Mouse (Mus musculus): Measurements from ENCODE around the gene Abtb2. TPM values are rescaled to one million over a fixed set of nuclear protein-coding genes. Genes with fewer than 3 reads are reported as not detected.
A peak's percentile ranks its signal among the peaks of the same experiment; 100 is the strongest.

The Abtb2 gene
- polyA plus RNA-seq, 1 experiment = 4.4 TPM

DNA sequence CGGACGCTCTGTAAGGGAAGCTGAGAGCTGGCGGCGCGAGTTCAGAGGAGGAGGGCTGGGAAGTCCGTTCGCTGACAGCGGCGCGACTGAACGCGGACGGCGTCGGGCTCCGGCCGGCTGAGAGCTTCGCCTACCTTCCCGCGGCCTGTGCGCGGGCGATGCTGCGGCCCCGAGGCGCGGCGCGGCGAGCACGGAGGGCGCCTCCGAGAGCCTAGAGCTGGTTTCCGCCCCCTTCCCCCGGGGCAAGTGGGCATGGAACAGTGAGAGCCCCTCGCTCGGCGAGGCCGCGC is 258 bp downstream of the Abtb2 start:
- peak overlapping the region; percentile 68 for H3K27ac ChIP-seq (ENCODE audit: insufficient read depth, low read length)
- peak overlapping the region; percentile 76 for H3K4me3 ChIP-seq (ENCODE audit: insufficient read depth, low read length)
- peaks cover 12% of the 10 kb centered on the region for H3K4me1 ChIP-seq (ENCODE audit: control insufficient read depth, insufficient read depth, low read length)
- no peak for TF ChIP-seq POLR2A (IDR thresholded peaks at IDR 0.05; ENCODE audit: low read depth, low read length)
- TF ChIP-seq CTCF (IDR thresholded peaks at IDR 0.05; ENCODE audit: borderline replicate concordance, insufficient read depth, low read length) = no peak

DNA sequence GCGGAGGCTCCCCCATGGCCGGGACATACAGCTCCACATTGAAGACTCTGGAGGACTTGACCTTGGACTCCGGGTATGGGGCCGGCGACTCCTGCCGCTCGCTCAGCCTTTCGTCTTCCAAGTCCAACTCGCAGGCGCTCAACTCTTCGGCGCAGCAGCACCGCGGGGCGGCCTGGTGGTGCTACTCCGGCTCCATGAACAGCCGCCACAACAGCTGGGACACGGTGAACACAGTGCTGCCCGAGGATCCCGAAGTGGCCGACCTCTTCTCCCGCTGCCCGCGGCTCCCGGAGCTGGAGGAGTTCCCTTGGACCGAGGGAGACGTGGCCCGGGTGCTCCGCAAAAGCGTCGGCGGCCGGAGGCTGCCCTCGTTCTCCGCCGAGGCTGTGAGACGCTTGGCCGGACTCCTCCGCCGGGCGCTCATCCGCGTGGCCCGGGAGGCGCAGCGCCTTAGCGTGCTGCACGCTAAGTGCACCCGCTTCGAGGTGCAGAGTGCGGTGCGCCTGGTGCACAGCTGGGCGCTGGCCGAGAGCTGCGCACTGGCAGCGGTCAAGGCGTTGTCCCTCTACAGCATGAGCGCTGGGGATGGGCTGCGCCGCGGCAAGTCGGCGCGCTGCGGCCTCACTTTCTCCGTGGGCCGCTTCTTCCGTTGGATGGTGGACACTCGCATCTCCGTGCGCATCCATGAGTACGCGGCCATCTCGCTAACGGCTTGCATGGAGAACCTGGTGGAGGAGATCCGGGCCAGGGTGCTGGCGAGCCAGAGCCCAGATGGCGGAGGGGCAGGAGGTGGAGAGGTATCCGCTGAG is 807 bp downstream of the Abtb2 start:
- H3K27ac ChIP-seq (ENCODE audit: insufficient read depth, low read length) = peak overlapping the region; percentile 68
- peaks cover 12% of the 10 kb centered on the region for H3K4me1 ChIP-seq (ENCODE audit: control insufficient read depth, insufficient read depth, low read length)
- H3K4me3 ChIP-seq (ENCODE audit: insufficient read depth, low read length) = peak overlapping the region; percentile 76
- TF ChIP-seq POLR2A (IDR thresholded peaks at IDR 0.05; ENCODE audit: low read depth, low read length) (no peak), CTCF (IDR thresholded peaks at IDR 0.05; ENCODE audit: borderline replicate concordance, insufficient read depth, low read length) (no peak)

DNA sequence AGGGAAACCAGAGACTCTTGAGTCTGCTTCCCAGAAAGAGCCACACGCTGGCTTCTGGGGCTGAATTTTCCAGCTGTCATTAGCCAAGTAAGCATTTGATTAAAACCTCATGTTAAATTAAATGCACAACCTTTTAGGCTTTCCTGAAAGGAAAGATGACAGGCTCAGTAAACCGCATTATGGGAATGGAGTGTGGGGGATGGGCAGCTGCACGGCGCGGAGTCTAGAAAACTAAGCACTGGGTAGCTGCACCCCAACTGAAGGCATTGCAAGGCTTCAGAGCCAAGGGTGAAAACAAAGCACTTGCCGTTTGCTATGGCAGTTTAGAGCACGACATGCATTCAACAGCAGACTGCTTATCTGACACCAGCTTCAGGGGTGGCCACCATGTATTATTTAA is 2.1 kb downstream of the Abtb2 start:
- Histone ChIP-seq H3K4me1 (ENCODE audit: control insufficient read depth, insufficient read depth, low read length) (peaks cover 12% of the 10 kb centered on the region), H3K4me3 (ENCODE audit: insufficient read depth, low read length) (peak overlapping the region; percentile 76), H3K27ac (ENCODE audit: insufficient read depth, low read length) (no peak overlapping the region)
- TF ChIP-seq CTCF (IDR thresholded peaks at IDR 0.05; ENCODE audit: borderline replicate concordance, insufficient read depth, low read length) = no peak
- no peak for TF ChIP-seq POLR2A (IDR thresholded peaks at IDR 0.05; ENCODE audit: low read depth, low read length)

DNA sequence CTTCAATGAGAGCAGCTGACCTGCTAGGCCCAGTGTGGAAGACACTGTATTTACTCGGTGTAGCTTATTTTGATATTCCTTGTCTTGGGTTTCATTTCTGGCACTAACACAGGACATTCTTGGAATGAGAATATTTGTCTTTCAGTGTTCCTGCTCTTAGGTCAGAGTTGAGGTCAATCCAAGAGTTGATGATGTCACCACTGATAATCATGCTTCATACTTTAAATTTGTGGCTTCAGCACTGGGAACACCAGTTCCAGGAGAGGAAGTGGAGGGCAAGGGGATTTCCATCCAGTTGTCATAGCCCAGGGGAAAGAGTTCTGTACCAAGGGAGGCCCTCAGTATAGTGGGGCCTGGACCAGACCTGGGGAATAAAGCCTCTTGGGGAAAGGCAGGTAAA is 3.6 kb downstream of the Abtb2 start:
- Histone ChIP-seq H3K27ac (ENCODE audit: insufficient read depth, low read length) (no peak overlapping the region), H3K4me3 (ENCODE audit: insufficient read depth, low read length) (no peak overlapping the region), H3K4me1 (ENCODE audit: control insufficient read depth, insufficient read depth, low read length) (peaks cover 12% of the 10 kb centered on the region)
- TF ChIP-seq CTCF (IDR thresholded peaks at IDR 0.05; ENCODE audit: borderline replicate concordance, insufficient read depth, low read length) = no peak
- TF ChIP-seq POLR2A (IDR thresholded peaks at IDR 0.05; ENCODE audit: low read depth, low read length) = no peak

DNA sequence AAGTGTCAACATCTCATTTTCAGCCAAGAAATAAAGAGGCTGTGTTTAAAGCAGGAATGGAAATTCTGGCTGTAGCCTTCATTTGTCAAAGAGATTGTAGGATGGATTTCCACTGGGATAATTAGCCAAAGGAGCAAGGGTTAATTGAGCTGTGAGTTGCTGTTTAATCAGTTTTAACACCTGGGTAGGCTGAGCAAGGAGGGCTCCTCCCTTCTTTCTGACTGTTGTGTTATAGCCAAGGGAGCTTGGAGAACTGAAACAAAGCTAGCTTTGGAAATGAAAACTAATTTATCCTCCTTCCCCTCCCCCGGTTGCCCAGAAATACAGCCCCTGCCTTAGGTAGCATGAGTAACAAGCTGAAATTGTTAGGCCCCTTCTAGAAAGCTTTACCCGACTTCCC is 6.2 kb downstream of the Abtb2 start:
- no peak for TF ChIP-seq CTCF (IDR thresholded peaks at IDR 0.05; ENCODE audit: borderline replicate concordance, insufficient read depth, low read length)
- no peak for TF ChIP-seq POLR2A (IDR thresholded peaks at IDR 0.05; ENCODE audit: low read depth, low read length)
- Histone ChIP-seq H3K4me3 (ENCODE audit: insufficient read depth, low read length) (no peak overlapping the region), H3K4me1 (ENCODE audit: control insufficient read depth, insufficient read depth, low read length) (peaks cover 9% of the 10 kb centered on the region), H3K27ac (ENCODE audit: insufficient read depth, low read length) (no peak overlapping the region)

DNA sequence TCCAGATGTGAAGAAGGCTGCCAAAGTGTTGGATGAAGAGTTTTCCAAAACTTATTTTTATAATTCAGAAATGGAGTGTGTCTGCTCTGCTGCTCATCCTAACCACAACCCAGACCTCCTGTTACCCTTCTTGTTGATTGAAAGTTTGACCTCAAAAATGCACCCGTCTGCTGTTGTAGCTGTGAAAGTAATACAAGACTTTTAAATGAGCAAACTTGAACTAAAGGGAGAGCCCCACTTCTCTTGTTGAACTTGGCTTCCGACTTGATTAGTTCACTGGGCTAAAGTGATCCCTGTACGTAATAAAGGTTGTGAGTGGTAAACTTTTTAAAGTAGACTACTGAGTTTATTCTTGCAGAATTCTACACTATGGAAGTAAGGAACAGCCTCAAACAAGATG is 10.3 kb downstream of the Abtb2 start:
- TF ChIP-seq POLR2A (IDR thresholded peaks at IDR 0.05; ENCODE audit: low read depth, low read length) (no peak), CTCF (IDR thresholded peaks at IDR 0.05; ENCODE audit: borderline replicate concordance, insufficient read depth, low read length) (no peak)
- no peak overlapping the region for H3K4me3 ChIP-seq (ENCODE audit: insufficient read depth, low read length)
- H3K4me1 ChIP-seq (ENCODE audit: control insufficient read depth, insufficient read depth, low read length) = peaks cover 2% of the 10 kb centered on the region; the same call in 1 of the 2 replicates
- no peak overlapping the region for H3K27ac ChIP-seq (ENCODE audit: insufficient read depth, low read length)

DNA sequence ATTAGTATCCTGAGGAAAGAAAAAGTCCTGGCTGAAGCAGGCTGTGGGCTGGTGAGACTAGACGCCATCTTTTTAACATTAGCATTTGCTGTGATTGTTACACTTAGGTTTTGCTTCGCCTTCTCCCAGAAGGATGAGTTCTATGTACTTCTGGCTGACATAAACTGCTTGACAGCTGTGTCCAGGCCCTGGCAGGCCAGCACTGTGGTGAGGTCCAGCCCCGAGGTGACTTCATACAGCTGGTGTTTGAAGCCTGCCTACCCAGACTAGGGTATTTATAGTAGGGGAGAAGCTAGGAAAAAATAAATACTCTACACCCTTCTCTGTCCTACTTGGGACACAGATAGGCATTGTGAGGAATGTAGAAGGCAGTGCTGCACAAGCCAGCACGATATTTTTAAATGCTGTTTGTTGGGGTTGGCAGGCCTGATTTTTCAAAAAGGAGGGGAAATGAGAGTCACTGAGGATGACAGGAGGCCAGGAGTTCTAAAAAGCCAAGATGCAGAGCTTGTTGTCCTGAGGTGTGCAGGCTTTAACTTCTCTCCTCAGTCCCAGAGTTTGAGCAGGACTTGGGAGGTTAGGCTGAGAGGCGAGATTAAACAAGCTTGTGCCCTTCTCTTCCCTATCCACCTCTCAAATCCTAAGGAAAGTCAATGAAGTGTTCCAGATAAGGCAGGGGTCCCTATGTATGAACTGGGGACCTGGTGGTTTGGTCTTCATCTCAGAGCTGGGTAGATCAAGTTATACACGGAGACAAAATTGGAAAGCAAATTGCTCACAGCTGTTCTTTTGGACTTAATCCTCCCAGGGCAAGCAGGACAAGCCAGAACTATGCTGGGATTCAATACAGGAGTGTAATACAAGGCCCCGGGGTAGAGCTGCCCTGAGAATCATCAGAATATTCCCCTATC is 11.9 kb downstream of the Abtb2 start:
- TF ChIP-seq CTCF (IDR thresholded peaks at IDR 0.05; ENCODE audit: borderline replicate concordance, insufficient read depth, low read length) (no peak), POLR2A (IDR thresholded peaks at IDR 0.05; ENCODE audit: low read depth, low read length) (no peak)
- Histone ChIP-seq H3K4me1 (ENCODE audit: control insufficient read depth, insufficient read depth, low read length) (peaks cover 2% of the 10 kb centered on the region; the same call in 1 of the 2 replicates), H3K4me3 (ENCODE audit: insufficient read depth, low read length) (no peak overlapping the region), H3K27ac (ENCODE audit: insufficient read depth, low read length) (peak overlapping the region; percentile 31; the same call in 1 of the 2 replicates)

DNA sequence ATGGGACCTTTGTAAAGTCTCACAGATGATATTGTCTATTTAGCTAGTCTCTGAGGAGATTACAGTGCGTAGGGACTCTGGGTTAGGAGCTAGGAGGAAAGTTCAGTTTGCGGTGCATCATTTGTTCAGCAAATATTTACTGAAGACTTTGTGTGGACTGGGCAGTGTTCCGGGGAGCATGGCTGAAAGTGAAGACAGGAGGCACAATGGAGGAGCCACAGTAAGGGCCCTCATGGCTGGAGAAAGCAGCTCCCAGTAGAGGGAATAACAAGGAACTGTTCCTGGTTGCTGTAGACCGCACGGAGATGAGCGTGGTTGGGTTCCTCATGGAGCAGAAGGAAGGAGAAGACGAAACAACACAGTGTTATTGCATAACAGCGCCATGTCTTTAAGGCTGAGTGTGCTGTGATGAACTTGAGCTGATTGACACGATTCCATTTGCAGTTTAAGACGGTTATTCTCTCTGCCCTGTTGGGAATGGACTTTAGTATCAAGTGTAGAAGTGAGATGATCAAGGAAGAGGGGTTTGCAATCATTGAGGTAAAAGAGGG is 12.6 kb downstream of the Abtb2 start:
- Histone ChIP-seq H3K27ac (ENCODE audit: insufficient read depth, low read length) (no peak overlapping the region), H3K4me3 (ENCODE audit: insufficient read depth, low read length) (no peak overlapping the region), H3K4me1 (ENCODE audit: control insufficient read depth, insufficient read depth, low read length) (peaks cover 2% of the 10 kb centered on the region; the same call in 1 of the 2 replicates)
- TF ChIP-seq POLR2A (IDR thresholded peaks at IDR 0.05; ENCODE audit: low read depth, low read length) (no peak), CTCF (IDR thresholded peaks at IDR 0.05; ENCODE audit: borderline replicate concordance, insufficient read depth, low read length) (no peak)

DNA sequence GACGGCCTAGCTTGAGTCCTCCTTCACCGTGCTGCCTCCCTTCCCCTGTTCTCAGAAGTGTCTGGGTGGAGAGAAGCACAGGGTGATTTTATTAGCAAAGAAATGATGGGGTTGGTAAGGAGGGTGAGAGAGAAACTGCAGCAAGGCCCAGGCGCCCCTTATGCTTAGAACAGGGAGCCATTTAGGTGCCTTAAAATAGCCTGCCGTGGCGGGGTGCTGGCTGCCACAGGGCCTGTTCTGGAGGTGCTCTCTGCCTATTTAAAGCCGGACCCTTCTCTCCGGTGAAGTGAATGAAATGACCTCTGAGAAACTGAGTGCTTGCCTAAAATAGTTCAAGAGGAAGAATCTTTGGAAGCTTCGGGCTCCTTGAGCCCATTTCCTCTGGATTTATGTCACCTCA is 14.6 kb downstream of the Abtb2 start:
- TF ChIP-seq CTCF (IDR thresholded peaks at IDR 0.05; ENCODE audit: borderline replicate concordance, insufficient read depth, low read length) (no peak), POLR2A (IDR thresholded peaks at IDR 0.05; ENCODE audit: low read depth, low read length) (no peak)
- no peak overlapping the region for H3K27ac ChIP-seq (ENCODE audit: insufficient read depth, low read length)
- H3K4me3 ChIP-seq (ENCODE audit: insufficient read depth, low read length) = no peak overlapping the region
- H3K4me1 ChIP-seq (ENCODE audit: control insufficient read depth, insufficient read depth, low read length) = peaks cover 2% of the 10 kb centered on the region; the same call in 1 of the 2 replicates
